Mouse (Mus musculus) C2C12 (cell line): ENCODE results near the gene Zfp385b. TPM values are rescaled to one million over a fixed set of nuclear protein-coding genes. Genes with fewer than 3 reads are reported as not detected.

ENCODE experiments used
- H3K27me3 ChIP-seq: one replicate; pipeline ENCODE4 v1.6.1; 2011; ENCODE audit not compliant: control insufficient read depth, insufficient read depth, insufficient read length
- H3K36me3 ChIP-seq: one replicate; pipeline ENCODE4 v1.6.1; 2011; ENCODE audit not compliant: control insufficient read depth, insufficient read depth
- H3K4me3 ChIP-seq: one replicate; pipeline ENCODE4 v1.5.1; 2011; ENCODE audit warnings: mild to moderate bottlenecking, control low read depth; ENCODE audit not compliant: poor library complexity, insufficient read depth, severe bottlenecking
- H3K79me2 ChIP-seq: one replicate; pipeline ENCODE4 v1.6.1; 2011; ENCODE audit not compliant: control insufficient read depth, insufficient read depth
- H3K79me3 ChIP-seq: one replicate; pipeline ENCODE4 v1.6.1; 2011; ENCODE audit warnings: low read depth, control low read depth
- H3ac ChIP-seq: one replicate; pipeline ENCODE3; 2011; ENCODE audit warnings: low read depth; ENCODE audit not compliant: control insufficient read depth, insufficient read length
- CEBPB ChIP-seq: IDR thresholded peaks from one replicate; pipeline ENCODE4 v1.6.1; 2011; ENCODE audit warnings: low read depth, mild to moderate bottlenecking, control low read depth, moderate library complexity
- CTCF ChIP-seq: IDR thresholded peaks from one replicate; pipeline ENCODE4 v1.5.1; 2011; ENCODE audit not compliant: control insufficient read depth, insufficient read depth, insufficient read length
- FOSL1 ChIP-seq: IDR thresholded peaks from one replicate; pipeline ENCODE4 v1.8.0; 2011; ENCODE audit warnings: mild to moderate bottlenecking, low read length; ENCODE audit not compliant: poor library complexity, insufficient read depth, severe bottlenecking
- MAX ChIP-seq: IDR thresholded peaks from one replicate; pipeline ENCODE4 v1.6.1; 2011; ENCODE audit warnings: mild to moderate bottlenecking, control low read depth
- MYOD1 ChIP-seq: IDR thresholded peaks from one replicate; pipeline ENCODE4 v1.6.1; 2011; ENCODE audit warnings: low read depth; ENCODE audit not compliant: control insufficient read depth, insufficient read length
- MYOG ChIP-seq: IDR thresholded peaks from one replicate; pipeline ENCODE4 v1.6.1; 2011; ENCODE audit not compliant: control insufficient read depth, insufficient read length; ENCODE audit errors: extremely low read depth
- USF1 ChIP-seq: IDR thresholded peaks from one replicate; pipeline ENCODE4 v1.6.1; 2011; ENCODE audit warnings: low read depth, mild to moderate bottlenecking, control low read depth, moderate library complexity
- polyA plus RNA-seq: library from polyadenylated mRNA; unstranded; fragments of >200 nt; fragmentation: generic; extraction: Trizol; gene quantifications from one replicate; pipeline ENCODE4 v1.2.1, GENCODE M21; 2012; ENCODE audit warnings: missing spikeins

Gene Zfp385b
- polyA plus RNA-seq, 1 experiment: 0.01 TPM

- Histone ChIP-seq H3K36me3 (no peaks in the 10 kb centered on the region), H3K4me3 (no peak overlapping the region), H3K79me3 (no peaks in the 10 kb centered on the region), H3ac (no peak overlapping the region), H3K27me3 (no peaks in the 10 kb centered on the region), H3K79me2 (no peaks in the 10 kb centered on the region)
- TF ChIP-seq CTCF (no peak), FOSL1 (no peak), CEBPB (no peak), MYOG (no peak), MYOD1 (no peak), USF1 (no peak), MAX (no peak)
Observed at GRCm38 (mm10) chr2:77497942-77498341, 321.5 kb downstream of the Zfp385b start.

- Histone ChIP-seq H3K36me3 (no peaks in the 10 kb centered on the region), H3K79me3 (no peaks in the 10 kb centered on the region), H3K27me3 (no peaks in the 10 kb centered on the region), H3ac (no peak overlapping the region), H3K4me3 (no peak overlapping the region), H3K79me2 (no peaks in the 10 kb centered on the region)
- TF ChIP-seq MAX (no peak), USF1 (no peak), CEBPB (no peak), CTCF (no peak), MYOD1 (no peak), FOSL1 (no peak), MYOG (no peak)
Observed at GRCm38 (mm10) chr2:77496071-77496470, 323.4 kb downstream of the Zfp385b start.

- Histone ChIP-seq H3K79me2 (no peaks in the 10 kb centered on the region), H3K27me3 (no peaks in the 10 kb centered on the region), H3ac (no peak overlapping the region), H3K4me3 (no peak overlapping the region), H3K36me3 (no peaks in the 10 kb centered on the region), H3K79me3 (no peaks in the 10 kb centered on the region)
- TF ChIP-seq MAX: no peak
- TF ChIP-seq CTCF: no peak
- no peak for TF ChIP-seq CEBPB
- no peak for TF ChIP-seq USF1
Observed at GRCm38 (mm10) chr2:77495344-77495743, 324.1 kb downstream of the Zfp385b start.

- Histone ChIP-seq H3K36me3 (no peaks in the 10 kb centered on the region), H3ac (no peak overlapping the region), H3K4me3 (no peak overlapping the region), H3K27me3 (no peaks in the 10 kb centered on the region), H3K79me2 (no peaks in the 10 kb centered on the region), H3K79me3 (no peaks in the 10 kb centered on the region)
- TF ChIP-seq FOSL1 (no peak), CTCF (no peak), MAX (no peak)
Observed at GRCm38 (mm10) chr2:77493695-77494094, 325.7 kb downstream of the Zfp385b start.

GRCm38 (mm10) chr2:77487151-77487550 is 332.3 kb downstream of the Zfp385b start:
- Histone ChIP-seq H3K27me3 (no peaks in the 10 kb centered on the region), H3K79me3 (no peaks in the 10 kb centered on the region), H3ac (no peak overlapping the region), H3K4me3 (no peak overlapping the region), H3K36me3 (no peaks in the 10 kb centered on the region), H3K79me2 (no peaks in the 10 kb centered on the region)
- TF ChIP-seq USF1: no peak
- no peak for TF ChIP-seq MAX
- TF ChIP-seq CEBPB: no peak
- no peak for TF ChIP-seq CTCF
- no peak for TF ChIP-seq MYOG
- TF ChIP-seq FOSL1: no peak
- TF ChIP-seq MYOD1: no peak

GRCm38 (mm10) chr2:77481274-77481673 is 338.2 kb downstream of the Zfp385b start:
- no peak overlapping the region for H3K4me3 ChIP-seq
- H3K27me3 ChIP-seq: no peaks in the 10 kb centered on the region
- no peak overlapping the region for H3ac ChIP-seq
- no peaks in the 10 kb centered on the region for H3K79me2 ChIP-seq
- TF ChIP-seq MAX (no peak), MYOD1 (no peak), CTCF (no peak), CEBPB (no peak), FOSL1 (no peak), USF1 (no peak), MYOG (no peak)
- no peaks in the 10 kb centered on the region for H3K79me3 ChIP-seq
- no peaks in the 10 kb centered on the region for H3K36me3 ChIP-seq
